Mouse (Mus musculus) stomach, postnatal 0 days (tissue): ENCODE results near the gene Polr3b.

ENCODE experiments used
- CTCF ChIP-seq: IDR thresholded peaks from 2 replicates; pipeline ENCODE4 v1.5.1; 2016; ENCODE audit warnings: antibody characterized with exemption, low read depth, mild to moderate bottlenecking, moderate library complexity
- EP300 ChIP-seq: optimal IDR thresholded peaks from 2 replicates; pipeline ENCODE3; 2016; ENCODE audit warnings: antibody characterized with exemption

DNA sequence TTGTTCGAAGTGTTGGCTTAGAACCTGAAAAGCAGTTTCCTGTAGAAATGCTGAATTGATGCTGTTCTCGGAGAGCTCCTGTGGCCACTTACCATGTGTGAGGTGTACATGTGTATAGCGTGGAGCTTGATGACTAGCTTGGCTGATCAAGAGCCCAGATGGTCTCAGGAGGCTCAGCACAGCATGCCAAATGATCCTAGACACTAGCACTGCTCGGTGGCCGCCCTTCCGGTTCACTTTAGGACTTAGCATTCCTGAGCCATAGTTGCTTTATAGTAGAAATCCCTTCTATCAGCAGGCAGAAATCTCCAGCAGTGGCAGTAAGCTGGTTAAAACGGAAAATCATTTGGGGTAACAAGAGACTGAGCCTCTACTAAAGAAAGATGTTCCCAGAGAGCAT lies 18.8 kb downstream of the Polr3b start:
- TF ChIP-seq EP300 (no peak), CTCF (no peak)
